Mouse (Mus musculus) spleen, postnatal 14 days (tissue): ENCODE data around the gene Naf1.

Experiments
- DNase-seq, 2 experiments: peaks; one replicate each; pipeline ENCODE4 v3.0.0; 2021 to 2022; ENCODE audit warnings: low spot score in 2 of 2

Gene Naf1

GRCm38 (mm10) chr8:66860023-66860422 is at the start of gene Naf1:
TSS of gene Naf1 (plus strand) at chr8:66860217.
- DNase-seq: peak; percentile 76 to 79

GRCm38 (mm10) chr8:66860921-66861588 is 1.0 kb downstream of the Naf1 start:
- peak; percentile 2 to 7 for DNase-seq

GRCm38 (mm10) chr8:66861589-66862500 is 1.8 kb downstream of the Naf1 start:
- no peak for DNase-seq

- DNase-seq: no peak
Observed at GRCm38 (mm10) chr8:66863761-66864160, 3.7 kb downstream of the Naf1 start.

- DNase-seq: no peak
Observed at GRCm38 (mm10) chr8:66865120-66865519, 5.1 kb downstream of the Naf1 start.

- no peak for DNase-seq
Observed at GRCm38 (mm10) chr8:66867679-66868078, 7.7 kb downstream of the Naf1 start.

GRCm38 (mm10) chr8:66869211-66869932 is 9.4 kb downstream of the Naf1 start:
- no peak for DNase-seq

- DNase-seq: no peak
Observed at GRCm38 (mm10) chr8:66883866-66884265, 23.8 kb downstream of the Naf1 start.

- DNase-seq: no peak
Observed at GRCm38 (mm10) chr8:66891879-66892278, 31.9 kb downstream of the Naf1 start.

GRCm38 (mm10) chr8:66905000-66905399 is 45.0 kb downstream of the Naf1 start:
- no peak for DNase-seq

GRCm38 (mm10) chr8:66905557-66905956 is 45.5 kb downstream of the Naf1 start:
- DNase-seq: no peak

- DNase-seq: no peak
Observed at GRCm38 (mm10) chr8:66906116-66906515, 46.1 kb downstream of the Naf1 start.

GRCm38 (mm10) chr8:66910684-66911083 is 50.7 kb downstream of the Naf1 start:
- DNase-seq: no peak

- peak; percentile 5 to 14 for DNase-seq
Observed at GRCm38 (mm10) chr8:66913616-66914536, 53.9 kb downstream of the Naf1 start.

GRCm38 (mm10) chr8:66916056-66916455 is 56.0 kb downstream of the Naf1 start:
- DNase-seq: no peak

- no peak for DNase-seq
Observed at GRCm38 (mm10) chr8:66917695-66918467, 57.9 kb downstream of the Naf1 start.

- DNase-seq: no peak
Observed at GRCm38 (mm10) chr8:66918471-66918870, 58.5 kb downstream of the Naf1 start.

GRCm38 (mm10) chr8:66933746-66934145 is 73.7 kb downstream of the Naf1 start:
- DNase-seq: no peak

- no peak for DNase-seq
Observed at GRCm38 (mm10) chr8:66936236-66936635, 76.2 kb downstream of the Naf1 start.
